In genomic region chr17:27807542-27808078, GRCm38 (mm10) we compare ENCODE assay signal across 13 mouse cellular contexts.
"Had no signal": no experiment of that assay in that cellular context is flagged by ENCODE, and none has a peak within 500 bp of the region (broad histone marks: within the 10 kb centered on the region; RNA-seq: fewer than 3 reads in every experiment).

No protein-coding gene starts in this region.

- DNase-seq: kidney, adult 18-20 months; kidney, postnatal 10 days; kidney, postnatal 4 days; liver, embryonic 13.5 days; liver, postnatal 0 days; thymus, adult 2 months; thymus, postnatal 25 days had no signal

- H3K4me1 ChIP-seq: midbrain, embryonic 15.5 days; neural tube, embryonic 12.5 days had no signal

- H3K4me2 ChIP-seq: liver, embryonic 13.5 days; lung, embryonic 15.5 days; midbrain, embryonic 15.5 days; neural tube, embryonic 12.5 days; stomach, embryonic 15.5 days had no signal

- H3K4me3 ChIP-seq: layer of hippocampus, adult 2 months; liver, embryonic 13.5 days; lung, embryonic 15.5 days; midbrain, embryonic 10.5 days; midbrain, embryonic 15.5 days; neural tube, embryonic 12.5 days; stomach, embryonic 15.5 days had no signal

- H3K9me3 ChIP-seq: liver, embryonic 13.5 days; lung, embryonic 15.5 days; midbrain, embryonic 10.5 days; midbrain, embryonic 15.5 days; neural tube, embryonic 12.5 days; stomach, embryonic 15.5 days had no signal

- H3K9ac ChIP-seq: liver, embryonic 13.5 days; liver, postnatal 0 days; lung, embryonic 15.5 days; midbrain, embryonic 15.5 days; neural tube, embryonic 12.5 days; stomach, embryonic 15.5 days had no signal

- ATAC-seq: liver, postnatal 0 days; midbrain, embryonic 15.5 days had no signal

- H3K27ac ChIP-seq: layer of hippocampus, adult 2 months; liver, embryonic 13.5 days; lung, embryonic 15.5 days; midbrain, embryonic 10.5 days; midbrain, embryonic 15.5 days; neural tube, embryonic 12.5 days; stomach, embryonic 15.5 days had no signal

- H3K36me3 ChIP-seq: liver, embryonic 13.5 days; lung, embryonic 15.5 days; midbrain, embryonic 10.5 days; midbrain, embryonic 15.5 days; neural tube, embryonic 12.5 days; stomach, embryonic 15.5 days had no signal

- H3K27me3 ChIP-seq: liver, embryonic 13.5 days; lung, embryonic 15.5 days; midbrain, embryonic 15.5 days; neural tube, embryonic 12.5 days; stomach, embryonic 15.5 days had no signal
